Mouse (Mus musculus) lung, embryonic 14.5 days (tissue): ENCODE results near the gene Myrip. TPM values are rescaled to one million over a fixed set of nuclear protein-coding genes. Genes with fewer than 3 reads are reported as not detected.

Experiments used
- ATAC-seq: fragments of 200-750 bp; cut with Nextera tagmentation; 2 replicates; pipeline ENCODE4 v1.8.0; 2017; ENCODE audit warnings: mild to moderate bottlenecking, moderate TSS enrichment, moderate library complexity; ENCODE audit not compliant: insufficient read depth
- DNase-seq: peaks from one replicate; pipeline ENCODE4 v3.0.0-alpha.2; 2015
- H3K27ac ChIP-seq: fragments of 300-500 bp; sonication (generic); 2 replicates; pipeline ENCODE4 v1.5.1; 2014; ENCODE audit warnings: low read depth, mild to moderate bottlenecking, moderate library complexity
- H3K27me3 ChIP-seq: fragments of 300-500 bp; sonication (generic); 2 replicates; pipeline ENCODE4 v1.6.1; 2014; ENCODE audit warnings: low read length, control low read depth; ENCODE audit not compliant: insufficient read depth
- H3K36me3 ChIP-seq: fragments of 300-500 bp; sonication (generic); 2 replicates; pipeline ENCODE4 v1.6.1; 2014; ENCODE audit warnings: control low read depth; ENCODE audit not compliant: insufficient read depth
- H3K4me1 ChIP-seq: fragments of 300-500 bp; sonication (generic); 2 replicates; pipeline ENCODE4 v1.6.1; 2014; ENCODE audit warnings: antibody characterized with exemption, control low read depth; ENCODE audit not compliant: insufficient read depth
- H3K4me2 ChIP-seq: fragments of 300-500 bp; sonication (generic); 2 replicates; pipeline ENCODE4 v1.6.1; 2014; ENCODE audit warnings: mild to moderate bottlenecking
- H3K4me3 ChIP-seq: fragments of 300-500 bp; sonication (generic); 2 replicates; pipeline ENCODE4 v1.5.1; 2014; ENCODE audit warnings: low read depth, low read length
- H3K9ac ChIP-seq: fragments of 300-500 bp; sonication (generic); 2 replicates; pipeline ENCODE4 v1.6.1; 2014
- H3K9me3 ChIP-seq: fragments of 300-500 bp; sonication (generic); 2 replicates; pipeline ENCODE4 v1.6.1; 2016; ENCODE audit warnings: low read depth, low read length, control low read depth
- CTCF ChIP-seq: IDR thresholded peaks from 2 replicates; pipeline ENCODE4 v1.5.1; 2016; ENCODE audit warnings: antibody characterized with exemption, low read depth
- whole genome bisulfite sequencing: fragments of 180-500 bp; shearing (Covaris S2); extraction: QIAGEN DNeasy Blood & Tissue Kit; methylation state at CpG from one replicate; pipeline ENCODE4 v1.1.7; 2014; 5-methylcytosine and 5-hydroxymethylcytosine counted together
- polyA plus RNA-seq: library from polyadenylated mRNA; unstranded; fragments of >200 nt; fragmentation: Nextera tagmentation; extraction: Ambion mirVana; gene quantifications from 2 replicates; pipeline ENCODE4 v1.2.1, GENCODE M21; 2014

Myrip gene
- polyA plus RNA-seq, 1 experiment from 2014 or later = 0.18 TPM

- Histone ChIP-seq H3K27me3 (no peaks in the 10 kb centered on the region), H3K4me2 (no peak overlapping the region), H3K36me3 (no peaks in the 10 kb centered on the region), H3K4me1 (0 out of 2 replicates have a peak, but pooled peaks cover 4% of the 10 kb centered on the region), H3K9me3 (no peaks in the 10 kb centered on the region), H3K27ac (no peak overlapping the region), H3K4me3 (no peak overlapping the region), H3K9ac (no peak overlapping the region)
- no peak for ATAC-seq
- no peak for TF ChIP-seq CTCF
- DNase-seq = no peak
- 88% methylated on average over 8 of the region's 8 CpGs for WGBS
Measured at GRCm38 (mm10) chr9:120351474-120351873, 50.2 kb downstream of the Myrip start.

- no peak for ATAC-seq
- no peak for DNase-seq
Measured at GRCm38 (mm10) chr9:120353036-120353435, 51.7 kb downstream of the Myrip start.

GRCm38 (mm10) chr9:120353967-120354366, 52.7 kb downstream of the Myrip start:
- H3K27me3 ChIP-seq = no peaks in the 10 kb centered on the region
- 73% methylated on average over 3 of the region's 3 CpGs for whole genome bisulfite sequencing
- TF ChIP-seq CTCF = peak; percentile 20; the same call in 1 of the 2 replicates
- no peaks in the 10 kb centered on the region for H3K9me3 ChIP-seq
- no peak overlapping the region for H3K27ac ChIP-seq
- ATAC-seq = no peak
- no peak overlapping the region for H3K4me3 ChIP-seq
- 0 out of 2 replicates have a peak, but pooled peaks cover 4% of the 10 kb centered on the region for H3K4me1 ChIP-seq
- no peaks in the 10 kb centered on the region for H3K36me3 ChIP-seq
- H3K9ac ChIP-seq = no peak overlapping the region
- H3K4me2 ChIP-seq = no peak overlapping the region
- DNase-seq = no peak

More at GRCm38 (mm10) chr9:120353036-120353435, 51.7 kb downstream of the Myrip start:
- WGBS = 83% methylated on average over 4 of the region's 4 CpGs
- Histone ChIP-seq H3K4me2 (no peak overlapping the region), H3K36me3 (no peaks in the 10 kb centered on the region), H3K9ac (no peak overlapping the region), H3K4me3 (no peak overlapping the region), H3K27me3 (no peaks in the 10 kb centered on the region), H3K9me3 (no peaks in the 10 kb centered on the region), H3K4me1 (0 out of 2 replicates have a peak, but pooled peaks cover 4% of the 10 kb centered on the region), H3K27ac (no peak overlapping the region)
- TF ChIP-seq CTCF = no peak

- no peak for DNase-seq
- H3K9ac ChIP-seq = no peak overlapping the region
- H3K9me3 ChIP-seq = no peaks in the 10 kb centered on the region
- no peaks in the 10 kb centered on the region for H3K27me3 ChIP-seq
- no peak overlapping the region for H3K4me2 ChIP-seq
- H3K4me3 ChIP-seq = no peak overlapping the region
- H3K4me1 ChIP-seq = 0 out of 2 replicates have a peak, but pooled peaks cover under 1% of the 10 kb centered on the region
- TF ChIP-seq CTCF = no peak
- H3K36me3 ChIP-seq = no peaks in the 10 kb centered on the region
- no peak for ATAC-seq
- no peak overlapping the region for H3K27ac ChIP-seq
- 86% methylated on average over 12 of the region's 12 CpGs for WGBS
Measured at GRCm38 (mm10) chr9:120354550-120355345, 53.4 kb downstream of the Myrip start.

GRCm38 (mm10) chr9:120356490-120356889, 55.2 kb downstream of the Myrip start:
- Histone ChIP-seq H3K9me3 (no peaks in the 10 kb centered on the region), H3K4me1 (no peaks in the 10 kb centered on the region), H3K4me3 (no peak overlapping the region), H3K9ac (no peak overlapping the region), H3K4me2 (no peak overlapping the region), H3K27me3 (no peaks in the 10 kb centered on the region), H3K27ac (no peak overlapping the region), H3K36me3 (no peaks in the 10 kb centered on the region)
- WGBS = 47% methylated on average over 6 of the region's 6 CpGs
- no peak for TF ChIP-seq CTCF
- ATAC-seq (no peak), DNase-seq (no peak)

- TF ChIP-seq CTCF = no peak
- no peak overlapping the region for H3K9ac ChIP-seq
- DNase-seq = no peak
- no peak overlapping the region for H3K4me3 ChIP-seq
- H3K36me3 ChIP-seq = no peaks in the 10 kb centered on the region
- H3K9me3 ChIP-seq = no peaks in the 10 kb centered on the region
- H3K27me3 ChIP-seq = no peaks in the 10 kb centered on the region
- H3K27ac ChIP-seq = no peak overlapping the region
- 71% methylated on average over 6 of the region's 6 CpGs for WGBS
- H3K4me2 ChIP-seq = no peak overlapping the region
- no peaks in the 10 kb centered on the region for H3K4me1 ChIP-seq
- ATAC-seq = no peak
Measured at GRCm38 (mm10) chr9:120358060-120358459, 56.7 kb downstream of the Myrip start.

- Histone ChIP-seq H3K9ac (no peak overlapping the region), H3K4me1 (no peaks in the 10 kb centered on the region), H3K27ac (peak overlapping the region; percentile 3; the same call in 1 of the 2 replicates), H3K4me3 (no peak overlapping the region), H3K27me3 (no peaks in the 10 kb centered on the region), H3K4me2 (no peak overlapping the region), H3K36me3 (no peaks in the 10 kb centered on the region), H3K9me3 (no peaks in the 10 kb centered on the region)
- ATAC-seq = no peak
- DNase-seq = peak; percentile 37
- 35% methylated on average over 14 of the region's 14 CpGs for WGBS
- no peak for TF ChIP-seq CTCF
Measured at GRCm38 (mm10) chr9:120360397-120361177, 59.3 kb downstream of the Myrip start.
